Mouse (Mus musculus) mammary gland, adult 2 months (tissue): ENCODE measurements around the gene Sun1. TPM values are rescaled to one million over a fixed set of nuclear protein-coding genes. Genes with fewer than 3 reads are reported as not detected.

Source experiments
- polyA plus RNA-seq: library from polyadenylated mRNA; depleted of rRNA; stranded (reverse); fragments of >200 nt; gene quantifications from 2 replicates; pipeline ENCODE4 v1.2.3, GENCODE M21; 2012; ENCODE audit warnings: low replicate concordance; rRNA removed

The Sun1 gene
- 29.3 and 52.6 TPM in 2 replicates for polyA plus RNA-seq

GRCm38 (mm10) chr5:139199995-139200769 is at the start of gene Sun1:
Gene Sun1, plus strand, starts transcription at chr5:139200637.

GRCm38 (mm10) chr5:139252081-139252909 is 51.9 kb downstream of the Sun1 start, which contains the start of gene Get4:
Gene Get4, plus strand, starts transcription at chr5:139252324.

Other genes starting within 250 kb of the Sun1 start
- gene Pdgfa, start 203.3 kb upstream of the Sun1 start, polyA plus RNA-seq, result 8.9 and 20.2 TPM in 2 replicates
- 6.4 and 7.6 TPM in 2 replicates for gene Prkar1b, start 50.6 kb upstream of the Sun1 start, polyA plus RNA-seq
- gene Dnaaf5, start 50.4 kb upstream of the Sun1 start, polyA plus RNA-seq, result 19.0 and 30.5 TPM in 2 replicates
- 72.3 and 133 TPM in 2 replicates for gene Get4, start 51.7 kb downstream of the Sun1 start, polyA plus RNA-seq
- gene Adap1, start 125.0 kb downstream of the Sun1 start, polyA plus RNA-seq, result 23.1 and 40.8 TPM in 2 replicates
- gene Cox19, start 150.8 kb downstream of the Sun1 start, polyA plus RNA-seq, result 126 and 169 TPM in 2 replicates
- gene Cyp2w1, start 152.0 kb downstream of the Sun1 start, polyA plus RNA-seq, result 0.37 and 0.52 TPM in 2 replicates
- gene Gpr146, start 177.1 kb downstream of the Sun1 start, polyA plus RNA-seq, result 63.0 and 67.3 TPM in 2 replicates
- 2.9 TPM in 2 replicates for gene C130050O18Rik, start 204.6 kb downstream of the Sun1 start, polyA plus RNA-seq
- gene Gper1, start 222.5 kb downstream of the Sun1 start, polyA plus RNA-seq, result 2.6 and 2.9 TPM in 2 replicates